ENCODE assay signal across 14 mouse cellular contexts in genomic region chr4:106983908-106984515, GRCm38 (mm10).
DNase-seq lines count a peak whose midpoint lies in the region; ATAC-seq and TF ChIP-seq lines count a peak whose summit lies in the region.
"Had no signal": no experiment of that assay in that cellular context is flagged by ENCODE, and none has a peak within 500 bp of the region (broad histone marks: within the 10 kb centered on the region; RNA-seq: fewer than 3 reads in every experiment).

No protein-coding gene starts in this region.

- no peak for TF ChIP-seq CTCF in forebrain, postnatal 0 days (IDR thresholded peaks at IDR 0.05; ENCODE audit: low read depth)

- ATAC-seq in hindbrain, embryonic 11.5 days (ENCODE audit: low FRiP score): no peak
- peak; percentile 80 for ATAC-seq in forebrain, postnatal 0 days
- ATAC-seq in midbrain, embryonic 13.5 days: no peak
- ATAC-seq in megakaryocyte-erythroid progenitor cell, adult 5-6 weeks (replicated peaks; ENCODE audit: low FRiP score, low TSS enrichment, poor library complexity, severe bottlenecking): no peak
- no peak for ATAC-seq in monocyte, adult 5-6 weeks (replicated peaks; ENCODE audit: insufficient number of reproducible peaks, low FRiP score, low TSS enrichment, poor library complexity, severe bottlenecking)

- WGBS in hindbrain, embryonic 10.5 days: 74% methylated on average over 7 of the region's 7 CpGs
- WGBS in hindbrain, embryonic 11.5 days: 78% methylated on average over 7 of the region's 7 CpGs
- WGBS in forebrain, postnatal 0 days: 40% methylated on average over 7 of the region's 7 CpGs
- WGBS in midbrain, embryonic 13.5 days: 52% methylated on average over 7 of the region's 7 CpGs

- H3K36me3 ChIP-seq in hindbrain, embryonic 10.5 days: peaks cover 20% of the 10 kb centered on the region
- H3K36me3 ChIP-seq in hindbrain, embryonic 11.5 days (ENCODE audit: control insufficient read depth, insufficient read depth, low read length): no peaks in the 10 kb centered on the region
- no peaks in the 10 kb centered on the region for H3K36me3 ChIP-seq in forebrain, postnatal 0 days (ENCODE audit: insufficient read depth)
- H3K36me3 ChIP-seq in midbrain, embryonic 13.5 days: peaks cover 5% of the 10 kb centered on the region
- H3K36me3 ChIP-seq: heart, embryonic 12.5 days had no signal

- no peak overlapping the region for H3K9ac ChIP-seq in hindbrain, embryonic 11.5 days (ENCODE audit: low read depth, low read length)
- no peak overlapping the region for H3K9ac ChIP-seq in forebrain, postnatal 0 days
- 0 out of 2 replicates have a peak overlapping the region, but pooled peaks have one; percentile 44 for H3K9ac ChIP-seq in midbrain, embryonic 13.5 days (replicated peaks)
- H3K9ac ChIP-seq: heart, embryonic 12.5 days; liver, embryonic 13.5 days had no signal

- H3K4me1 ChIP-seq in hindbrain, embryonic 10.5 days (replicated peaks): peaks cover 98% of the 10 kb centered on the region
- peaks cover 54% of the 10 kb centered on the region for H3K4me1 ChIP-seq in hindbrain, embryonic 11.5 days (replicated peaks; ENCODE audit: control insufficient read depth, insufficient read depth, low read length)
- peaks cover 31% of the 10 kb centered on the region for H3K4me1 ChIP-seq in forebrain, postnatal 0 days (ENCODE audit: insufficient read depth)
- peaks cover 99% of the 10 kb centered on the region for H3K4me1 ChIP-seq in midbrain, embryonic 13.5 days (replicated peaks)

- H3K27ac ChIP-seq in hindbrain, embryonic 10.5 days: peak overlapping the region; percentile 88; the same call in 1 of the 2 replicates
- no peak overlapping the region; the same call in 1 of the 2 replicates for H3K27ac ChIP-seq in hindbrain, embryonic 11.5 days (ENCODE audit: low read depth, low read length)
- H3K27ac ChIP-seq in forebrain, postnatal 0 days (ENCODE audit: low read depth, low read length): peak overlapping the region; percentile 75
- H3K27ac ChIP-seq in midbrain, embryonic 13.5 days: peak overlapping the region; percentile 74

- H3K9me3 ChIP-seq in hindbrain, embryonic 10.5 days: no peaks in the 10 kb centered on the region
- no peaks in the 10 kb centered on the region for H3K9me3 ChIP-seq in hindbrain, embryonic 11.5 days (ENCODE audit: control insufficient read depth, low read length)
- H3K9me3 ChIP-seq in forebrain, postnatal 0 days (ENCODE audit: low read length): no peaks in the 10 kb centered on the region
- no peaks in the 10 kb centered on the region for H3K9me3 ChIP-seq in midbrain, embryonic 13.5 days
- H3K9me3 ChIP-seq: heart, embryonic 12.5 days; liver, embryonic 13.5 days had no signal

- no peak overlapping the region for H3K4me3 ChIP-seq in hindbrain, embryonic 10.5 days
- no peak overlapping the region for H3K4me3 ChIP-seq in hindbrain, embryonic 11.5 days (ENCODE audit: low read depth, low read length)
- no peak overlapping the region for H3K4me3 ChIP-seq in forebrain, postnatal 0 days (ENCODE audit: low read depth, low read length)
- no peak overlapping the region for H3K4me3 ChIP-seq in midbrain, embryonic 13.5 days (replicated peaks)
- H3K4me3 ChIP-seq: heart, embryonic 12.5 days; liver, embryonic 13.5 days had no signal

- no peak overlapping the region for H3K4me2 ChIP-seq in hindbrain, embryonic 11.5 days (replicated peaks; ENCODE audit: low read depth, low read length)
- no peak overlapping the region for H3K4me2 ChIP-seq in forebrain, postnatal 0 days (ENCODE audit: low read depth)
- H3K4me2 ChIP-seq in midbrain, embryonic 13.5 days (replicated peaks): no peak overlapping the region
- H3K4me2 ChIP-seq: heart, embryonic 12.5 days; liver, embryonic 13.5 days had no signal

- H3K27me3 ChIP-seq in hindbrain, embryonic 10.5 days (ENCODE audit: insufficient read depth, poor library complexity, severe bottlenecking): no peaks in the 10 kb centered on the region
- no peaks in the 10 kb centered on the region for H3K27me3 ChIP-seq in hindbrain, embryonic 11.5 days (ENCODE audit: control insufficient read depth, insufficient read depth, low read length)
- no peaks in the 10 kb centered on the region for H3K27me3 ChIP-seq in forebrain, postnatal 0 days (ENCODE audit: insufficient read depth, low read length)
- no peaks in the 10 kb centered on the region for H3K27me3 ChIP-seq in midbrain, embryonic 13.5 days
- H3K27me3 ChIP-seq: heart, embryonic 12.5 days; liver, embryonic 13.5 days had no signal

- DNase-seq in hindbrain, embryonic 10.5 days (ENCODE audit: low spot score): no peak
- no peak for DNase-seq in hindbrain, embryonic 11.5 days (ENCODE audit: low spot score)
- DNase-seq in brain, adult 2 months (ENCODE audit: low read depth, low spot score): peak; percentile 64
- DNase-seq in forebrain, postnatal 0 days: peak; percentile 58
- DNase-seq in embryo, embryonic 9.5 days (ENCODE audit: extremely low spot score): no peak
- DNase-seq: cerebellum, adult 11-12 months; gastrocnemius, postnatal 14 days; kidney, postnatal 25 days; liver, embryonic 13.5 days; thymus, adult 2 months had no signal

Comparison
In these comparisons a context has a peak if more than half of its experiments do, and no peak if none do; other contexts are left out.
1. DNase-seq: peak in brain, adult 2 months (single experiment) and forebrain, postnatal 0 days (single experiment); none in hindbrain, embryonic 10.5 days (single experiment), hindbrain, embryonic 11.5 days (single experiment) and embryo, embryonic 9.5 days (single experiment).